8 mouse cellular contexts compared by ENCODE assay signal in genomic region chr3:127552973-127553719, GRCm38 (mm10). TPM values are rescaled to one million over a fixed set of nuclear protein-coding genes. Genes with fewer than 3 reads are reported as not detected.
DNase-seq lines count a peak whose midpoint lies in the region; ATAC-seq and TF ChIP-seq lines count a peak whose summit lies in the region.

Larp7 (minus strand) TSS chr3:127553349.
Zgrf1 (plus strand) TSS chr3:127553489.

- no peaks in the 10 kb centered on the region for H3K27me3 ChIP-seq in Patski
- no peaks in the 10 kb centered on the region for H3K27me3 ChIP-seq in hindbrain, embryonic 13.5 days

- H3K36me3 ChIP-seq in hindbrain, embryonic 13.5 days, result peaks cover 2% of the 10 kb centered on the region; the same call in 1 of the 2 replicates

- POLR2A ChIA-PET in Patski (lab: Charles Lee), result no interaction called here

- peak; percentile 98 for ATAC-seq in Patski
- ATAC-seq in hindbrain, embryonic 13.5 days (ENCODE audit: low FRiP score), result peak; percentile 100

- H3K27ac ChIP-seq in hindbrain, embryonic 13.5 days, result peak within 1 kb of the TSS; percentile 96

- peak within 1 kb of the TSS; percentile 74 for H3K4me2 ChIP-seq in hindbrain, embryonic 13.5 days

- peak within 1 kb of the TSS; percentile 72 for H3K4me3 ChIP-seq in hindbrain, embryonic 13.5 days

- no peak for TF ChIP-seq CTCF in Patski (IDR thresholded peaks at IDR 0.05)

- under 1% methylated on average over 70 of the region's 73 CpGs for WGBS in hindbrain, embryonic 13.5 days

- CTCF ChIA-PET in Patski (lab: Charles Lee), result interaction anchor here (1.1 to 1.8 kb wide), 2 partner anchors 96 to 105 kb away, joined by 3 to 4 read pairs; no protein-coding TSS in a partner anchor

- in situ Hi-C loops in Patski (cut with MboI; ENCODE audit: low pct_unique_long_range_greater_than_20kb), result loop anchor here (5.0 kb wide), 2 partner anchors 106 to 236 kb away; no protein-coding TSS in a partner anchor

- peaks cover 11% of the 10 kb centered on the region for H3K4me1 ChIP-seq in hindbrain, embryonic 13.5 days (replicated peaks)

- DNase-seq in Patski (ENCODE audit: low read depth, low spot score), result peak; percentile 99
- peak; percentile 99 for DNase-seq in cerebellum, postnatal 14 days
- peak; percentile 99 for DNase-seq in frontal cortex, postnatal 14 days (ENCODE audit: low spot score in 2 of 2)
- peak; percentile 92 to 95 for DNase-seq in layer of hippocampus, postnatal 25 days (ENCODE audit: extremely low spot score in 1 of 2, low spot score in 1 of 2)
- DNase-seq in lung, postnatal 25 days (ENCODE audit: low spot score), result peak; percentile 99
- DNase-seq in retina, embryonic 14.5 days (ENCODE audit: low spot score), result peak; percentile 99
- peak; percentile 98 for DNase-seq in thymus, postnatal 4 days

- peak within 1 kb of the TSS; percentile 74 for H3K9ac ChIP-seq in hindbrain, embryonic 13.5 days

- no peaks in the 10 kb centered on the region for H3K9me3 ChIP-seq in hindbrain, embryonic 13.5 days

RNA-seq across cellular contexts. Expression of gene Larp7, which starts in this region (rescaled TPM):
- polyA plus RNA-seq in Patski (2021), result 66.7 TPM
- polyA plus RNA-seq in hindbrain, embryonic 13.5 days (2015; fragmentation: Nextera tagmentation; extraction: Ambion mirVana), result 36.1 and 37.2 TPM in 2 replicates
- 10 to 100 TPM; 16.0 to 17.4 TPM for total RNA-seq in layer of hippocampus, postnatal 25 days (2021)

RNA-seq across cellular contexts. Expression of gene Zgrf1, which starts in this region (rescaled TPM):
- polyA plus RNA-seq in Patski (2021), result 7.9 TPM
- 3.3 and 4.9 TPM in 2 replicates for polyA plus RNA-seq in hindbrain, embryonic 13.5 days (2015; fragmentation: Nextera tagmentation; extraction: Ambion mirVana)
- total RNA-seq in layer of hippocampus, postnatal 25 days (2021), result 1 to 10 TPM; 2.3 to 2.5 TPM

Comparison
In these comparisons a context has a peak if more than half of its experiments do, and no peak if none do; other contexts are left out.
1. Peak in every context shown above with its lines: DNase-seq, ATAC-seq, H3K4me3 ChIP-seq and H3K27ac ChIP-seq.